Mouse (Mus musculus): Measurements from ENCODE around the gene Blcap.

DNA sequence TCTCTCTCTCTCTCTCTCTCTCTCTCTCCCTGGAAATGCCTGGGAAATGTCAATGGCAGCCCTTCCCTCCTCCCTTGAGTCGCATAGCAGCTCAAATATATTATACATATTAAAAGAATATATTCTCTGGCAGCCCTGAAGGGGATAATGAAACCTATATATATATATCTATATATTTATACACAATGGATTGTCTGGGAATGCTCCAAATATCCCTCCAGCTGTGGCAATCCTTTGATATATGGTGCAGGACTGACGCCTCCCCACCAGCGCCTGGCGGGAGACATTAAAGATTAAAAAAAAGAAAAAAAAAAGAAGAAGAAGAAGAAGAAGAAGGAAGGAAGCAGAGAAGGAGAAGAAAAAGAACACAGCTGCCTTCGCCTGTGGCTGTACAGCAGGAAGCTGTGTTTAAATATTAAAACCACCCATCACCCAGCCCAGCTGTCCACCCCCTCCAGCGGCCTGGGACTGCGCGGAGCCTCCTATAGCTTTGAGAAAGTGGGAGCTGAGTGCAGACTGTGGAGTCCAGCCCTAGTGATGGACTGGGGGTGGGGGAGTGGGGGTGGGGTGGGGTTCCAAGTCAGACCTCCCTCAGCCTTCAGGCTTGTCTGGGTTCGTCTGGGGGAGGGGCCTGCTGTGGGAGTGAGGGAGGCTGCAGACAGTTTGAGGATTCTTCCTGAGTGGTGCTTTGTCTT lies 36.6 kb upstream of the Blcap start:
- TF ChIP-seq POLR2A (IDR thresholded peaks at IDR 0.05; ENCODE audit: borderline replicate concordance, extremely low read depth, low read depth, low read length) (no peak), CTCF (IDR thresholded peaks at IDR 0.05; ENCODE audit: insufficient read depth, low read length) (no peak)
